Mouse (Mus musculus) naive thymus-derived CD4-positive, alpha-beta T cell, adult 2 months (primary cell): ENCODE results near the gene 6030408B16Rik.
A peak's percentile ranks its signal among the peaks of the same experiment; 100 is the strongest.

Source experiments
- DNase-seq: peaks from one replicate; pipeline ENCODE4 v3.0.0-alpha.2; 2011; ENCODE audit warnings: low read depth

Gene 6030408B16Rik

DNA sequence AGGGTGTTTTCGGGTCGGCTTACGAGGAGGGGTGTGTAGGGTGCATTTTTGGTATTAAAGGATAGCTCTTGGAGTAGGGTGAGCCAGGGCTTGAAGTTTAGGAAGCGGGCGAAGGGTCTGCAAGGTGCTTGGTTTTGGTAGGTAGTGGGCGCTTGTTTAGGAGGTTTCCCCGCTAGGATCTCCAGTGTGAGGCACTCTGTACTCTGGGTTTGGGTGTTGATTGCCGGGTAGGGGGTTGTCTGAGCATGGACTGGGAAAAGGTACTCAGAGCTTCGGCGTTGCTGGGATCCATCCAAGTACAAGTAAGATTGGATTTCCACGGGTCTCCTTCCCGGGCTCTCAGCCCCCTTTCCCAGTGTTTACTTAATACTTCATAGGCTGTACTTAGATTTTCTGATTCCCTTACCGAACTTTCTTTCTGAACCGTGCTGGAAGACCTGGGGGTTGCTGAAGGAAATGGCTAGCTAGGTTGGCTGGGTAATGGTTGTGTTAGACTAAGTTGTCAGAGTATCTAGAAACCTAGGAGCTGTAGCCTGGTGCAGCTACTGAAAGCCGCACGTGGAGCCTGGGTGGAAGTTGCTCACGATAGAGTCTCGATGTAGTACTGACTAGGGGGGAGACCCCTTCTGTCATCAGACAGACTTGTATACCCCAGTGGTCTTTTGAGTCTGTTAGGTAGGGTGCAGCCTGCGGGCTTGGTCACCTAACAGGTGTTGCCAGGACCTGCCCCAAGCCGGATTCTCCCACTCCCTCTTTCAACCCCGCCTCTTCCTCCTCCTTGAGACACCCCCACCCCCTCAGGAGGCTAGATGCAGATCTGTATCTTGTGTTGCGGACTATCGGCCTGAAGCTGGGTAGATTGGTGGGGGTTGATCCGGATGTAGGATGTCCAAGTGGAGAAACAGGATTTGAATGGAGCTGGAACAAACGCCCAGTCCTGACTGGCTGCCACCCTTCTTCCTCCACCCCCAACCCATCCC is 25.7 kb upstream of the 6030408B16Rik start:
- DNase-seq = peak; percentile 71

GRCm38 (mm10) chr15:101270101-101270820 is 22.8 kb upstream of the 6030408B16Rik start:
- DNase-seq = no peak

- DNase-seq = no peak
These were observed 21.9 kb upstream of the 6030408B16Rik start for GRCm38 (mm10) chr15:101271107-101271506.

DNA sequence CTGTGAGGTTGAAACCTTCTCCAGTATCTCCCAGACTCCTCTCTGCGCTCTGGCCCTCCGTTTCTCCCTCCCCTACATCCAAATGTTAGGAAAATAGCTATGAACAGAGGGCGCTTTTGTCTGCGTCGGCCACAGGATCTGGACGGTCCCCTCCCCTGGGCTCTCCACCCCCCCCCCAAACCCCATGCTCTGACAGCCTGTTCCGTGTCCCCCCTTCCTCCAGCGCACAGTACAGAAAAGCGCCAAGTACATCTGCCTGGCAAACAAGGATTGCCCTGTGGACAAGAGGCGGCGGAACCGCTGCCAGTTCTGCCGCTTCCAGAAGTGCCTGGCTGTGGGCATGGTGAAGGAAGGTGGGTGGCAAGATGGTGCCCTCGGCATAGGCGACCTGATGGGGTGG is 21.5 kb upstream of the 6030408B16Rik start:
- no peak for DNase-seq

DNA sequence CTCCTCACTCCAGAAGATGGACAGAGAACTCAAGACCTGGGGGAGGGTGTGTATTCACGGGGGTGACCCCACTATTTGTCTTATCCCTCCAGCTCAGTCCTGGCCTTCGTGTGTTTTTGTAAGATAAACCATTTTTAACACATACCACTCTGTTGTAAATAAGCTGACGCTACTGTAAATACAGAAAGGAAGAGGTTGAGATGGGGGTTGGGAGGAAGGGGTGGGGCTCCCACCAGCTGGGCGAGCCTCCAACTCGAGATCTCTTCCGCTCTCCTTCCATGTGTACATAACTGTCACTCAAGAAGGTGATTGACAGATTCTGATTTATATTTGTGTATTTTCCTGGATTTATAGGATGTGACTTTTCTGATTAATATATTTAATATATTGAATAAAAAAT is 18.6 kb upstream of the 6030408B16Rik start:
- peak; percentile 63 for DNase-seq

DNA sequence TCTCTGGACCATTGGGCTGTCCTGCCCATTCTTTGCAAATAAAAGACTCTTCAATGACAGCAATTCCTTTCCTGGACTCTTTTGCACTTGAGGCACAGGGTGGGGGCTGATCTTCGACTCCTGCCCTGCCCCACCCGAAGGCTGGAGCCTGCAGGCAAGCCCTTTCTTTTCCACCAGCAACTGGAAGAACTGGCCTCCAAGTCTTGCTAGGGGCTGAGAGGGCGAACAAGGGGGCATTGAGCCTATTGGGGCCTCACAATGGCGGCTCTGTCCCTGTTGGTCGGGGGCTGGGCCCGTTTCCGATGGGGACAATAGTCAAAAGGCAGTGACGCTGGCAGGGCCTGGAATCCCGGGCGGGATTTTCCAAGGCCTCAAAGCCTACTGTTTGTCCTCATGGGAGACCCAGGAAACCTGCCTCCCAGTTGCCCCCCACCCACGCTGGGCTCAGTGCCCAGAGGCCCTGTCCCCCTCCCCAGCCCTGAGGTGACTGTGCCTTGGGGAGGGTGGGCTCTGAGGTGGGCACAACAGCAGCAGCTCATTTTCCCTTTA is 15.6 kb upstream of the 6030408B16Rik start:
- no peak for DNase-seq

GRCm38 (mm10) chr15:101278589-101278988 is 14.4 kb upstream of the 6030408B16Rik start:
- no peak for DNase-seq

GRCm38 (mm10) chr15:101279430-101279999 is 13.5 kb upstream of the 6030408B16Rik start:
- DNase-seq = no peak

DNA sequence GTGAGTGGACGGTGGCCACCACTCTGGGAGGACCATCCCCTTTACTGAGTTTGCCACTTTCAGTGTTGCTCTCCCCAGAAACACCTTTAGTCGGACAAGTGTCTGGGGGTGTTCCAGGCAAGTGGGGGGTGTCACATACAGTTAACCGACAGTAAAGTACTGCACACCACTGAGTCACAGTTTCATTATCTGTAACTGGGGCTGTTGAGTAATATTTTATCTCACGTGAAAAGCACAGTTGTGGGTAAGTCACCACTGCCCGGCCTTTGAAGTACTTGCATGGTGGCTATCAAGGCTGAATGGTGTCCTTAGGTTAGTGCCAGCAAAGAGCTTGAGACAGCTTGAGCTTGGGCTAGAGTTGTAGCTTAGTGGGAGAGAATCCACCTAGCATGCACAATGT is 10.5 kb upstream of the 6030408B16Rik start:
- no peak for DNase-seq

DNA sequence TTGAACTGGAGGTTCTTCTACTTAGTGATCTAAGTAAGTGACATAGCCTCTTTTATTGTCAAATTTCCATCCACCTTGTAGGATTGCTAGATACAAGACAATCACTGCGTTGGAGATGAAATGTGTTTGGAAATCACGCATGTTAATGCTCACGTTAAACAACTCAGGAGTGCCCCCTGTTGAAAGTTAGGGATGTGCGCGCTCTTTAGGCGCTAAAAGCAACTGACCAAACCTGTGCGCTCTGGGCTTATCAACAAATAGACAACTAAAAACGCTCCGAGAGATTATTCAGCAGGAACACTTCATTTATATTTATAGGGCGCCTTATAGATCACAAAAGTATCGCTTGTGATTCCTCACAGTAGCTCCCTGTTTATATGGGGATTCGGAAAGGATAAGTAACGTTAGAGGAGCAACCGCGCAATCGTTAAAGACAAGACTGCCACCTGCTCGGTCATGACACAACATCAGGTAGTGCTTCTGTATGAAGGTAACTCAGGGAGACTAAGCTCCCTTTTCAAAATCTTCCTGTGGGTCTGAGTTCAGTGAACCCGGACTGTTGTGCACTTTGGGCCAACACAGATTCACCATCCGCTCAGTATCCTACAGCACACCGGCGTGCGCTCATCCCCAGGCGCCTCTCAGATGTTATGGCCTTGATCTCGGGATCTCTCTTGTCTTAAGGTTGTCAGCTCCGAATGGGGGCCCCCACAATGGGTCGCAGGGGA is 9.7 kb upstream of the 6030408B16Rik start:
- peak; percentile 90 for DNase-seq

- peak; percentile 99 for DNase-seq
These were observed 8.9 kb upstream of the 6030408B16Rik start, which contains the start of gene Atg101 for GRCm38 (mm10) chr15:101283911-101284750. Gene Atg101 (plus strand): TSS chr15:101284272.

DNA sequence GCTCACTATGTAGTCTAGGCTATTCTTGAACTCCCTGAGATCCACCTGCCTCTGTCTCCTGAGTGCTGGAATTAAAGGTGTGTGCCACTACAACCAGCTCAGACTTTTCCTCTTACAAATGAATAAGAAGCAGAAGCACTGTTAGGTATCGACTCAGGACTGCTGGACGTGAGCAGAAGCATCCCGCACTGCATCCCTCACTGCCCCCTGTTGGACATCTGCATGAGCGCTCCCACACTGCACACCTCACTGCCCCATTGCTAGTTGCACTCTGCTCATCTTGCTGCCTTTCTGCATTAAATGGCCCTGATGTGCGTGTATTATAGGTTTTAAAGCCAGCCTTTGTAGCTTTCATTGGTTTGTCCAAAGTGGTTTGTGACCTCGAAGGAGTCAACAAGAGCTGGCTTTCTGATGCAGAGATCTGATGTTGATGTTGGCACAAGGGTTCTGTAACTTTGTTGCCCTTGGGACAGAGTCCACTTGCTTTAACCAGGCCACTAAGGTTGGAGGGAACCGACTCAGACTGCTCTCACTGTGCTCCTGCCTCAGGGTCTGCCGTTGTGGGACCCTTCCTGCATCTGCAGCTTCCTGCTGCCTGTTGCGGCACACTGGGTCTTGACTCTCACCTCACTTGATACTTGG is 6.8 kb upstream of the 6030408B16Rik start:
- DNase-seq = peak; percentile 41

DNA sequence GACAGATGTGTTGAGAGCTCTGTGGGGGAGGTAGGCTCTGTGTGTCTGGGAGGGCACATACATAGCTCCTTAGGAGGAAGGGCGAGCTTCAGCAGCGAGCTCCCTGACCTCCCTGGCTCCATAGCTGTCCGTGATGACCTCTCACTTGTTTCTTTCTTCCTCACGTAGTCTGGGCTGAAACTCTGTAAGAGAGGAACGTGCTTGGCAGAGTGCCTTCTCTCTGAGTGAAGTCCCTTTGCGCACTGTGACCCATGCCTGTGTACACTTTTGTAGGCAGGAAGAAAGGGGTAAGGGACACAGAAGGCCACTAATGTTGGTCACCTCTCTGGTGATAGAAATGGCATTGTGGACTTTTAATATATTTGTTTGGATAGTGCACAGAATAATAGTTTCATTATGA is 5.7 kb upstream of the 6030408B16Rik start:
- DNase-seq = no peak

DNA sequence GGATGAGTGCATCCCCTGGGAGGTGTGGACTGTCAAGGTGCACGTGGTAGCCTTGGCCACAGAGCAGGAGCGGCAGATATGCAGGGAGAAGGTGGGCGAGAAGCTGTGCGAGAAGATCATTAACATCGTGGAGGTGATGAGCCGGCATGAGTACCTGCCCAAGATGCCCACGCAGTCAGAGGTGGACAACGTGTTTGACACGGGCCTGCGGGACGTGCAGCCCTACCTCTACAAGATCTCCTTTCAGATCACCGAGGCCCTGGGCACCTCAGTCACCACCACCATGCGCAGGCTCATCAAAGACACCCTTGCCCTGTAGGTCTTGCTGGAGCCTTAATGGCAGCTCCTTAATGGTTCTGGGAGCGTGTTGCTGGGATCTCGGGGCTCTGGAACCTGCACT is 2.7 kb upstream of the 6030408B16Rik start:
- DNase-seq = no peak

GRCm38 (mm10) chr15:101292012-101292411 is 1.0 kb upstream of the 6030408B16Rik start:
- DNase-seq = no peak

DNA sequence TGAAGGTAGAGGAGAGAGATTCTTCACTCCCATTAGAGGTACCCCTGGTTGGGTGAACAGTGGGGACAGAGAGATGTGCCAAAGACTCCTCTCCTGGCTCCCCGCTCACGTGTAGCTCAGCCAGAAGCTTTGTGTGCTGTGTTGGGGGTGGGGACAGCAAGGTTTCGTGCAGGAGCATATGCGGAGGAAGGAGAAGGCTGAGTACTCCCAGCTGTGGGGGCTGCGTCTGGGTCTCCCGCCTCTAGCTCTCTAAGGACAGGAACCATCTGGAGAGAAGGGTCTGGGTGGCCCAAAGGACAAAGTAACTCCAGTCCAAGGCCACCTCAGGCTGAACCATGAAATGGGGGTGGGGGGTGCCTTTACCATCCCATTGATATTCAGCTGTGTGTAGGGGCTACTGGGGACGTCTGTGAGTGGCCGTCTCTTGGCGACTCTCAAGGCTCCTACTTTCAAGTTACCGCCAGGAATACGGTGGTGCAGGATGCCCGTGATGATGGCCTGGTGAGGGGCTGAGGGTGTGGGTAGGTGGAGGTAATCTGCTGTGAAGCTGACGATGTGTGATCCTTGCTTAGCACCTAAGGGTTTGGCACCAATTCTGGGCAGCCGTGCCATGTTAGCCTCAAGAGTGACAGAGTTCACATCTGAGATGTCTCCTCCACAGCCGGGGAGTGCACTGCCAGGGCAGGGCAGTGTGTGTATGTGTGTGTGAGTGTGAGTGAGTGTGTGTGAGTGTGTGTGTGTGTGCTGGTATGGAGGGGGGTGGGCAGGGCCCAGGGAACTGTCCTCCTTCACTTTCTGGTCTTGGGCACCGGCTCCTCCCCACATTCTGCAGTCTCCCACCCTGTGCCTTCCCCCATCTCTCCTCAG is 1.2 kb downstream of the 6030408B16Rik start:
- DNase-seq = no peak

DNA sequence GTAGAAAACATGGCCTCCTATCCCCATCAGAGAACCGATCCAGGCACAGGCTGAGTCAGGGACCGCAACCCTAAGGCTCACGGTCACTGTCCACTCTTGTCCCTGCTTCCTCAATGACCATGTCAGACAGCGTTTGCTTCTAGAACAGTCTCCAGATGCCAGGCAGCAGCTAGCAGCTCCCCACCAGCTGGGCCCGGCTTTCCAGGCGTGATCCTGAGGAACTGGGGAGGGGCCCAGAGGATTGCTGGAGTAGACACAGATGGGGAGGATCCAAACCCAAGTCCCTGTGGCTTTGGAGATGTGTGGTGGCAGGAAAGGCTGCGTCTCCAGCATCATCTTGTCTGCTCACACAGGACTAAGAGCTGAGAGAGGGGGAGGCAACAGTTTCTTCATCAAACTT is 2.1 kb downstream of the 6030408B16Rik start:
- no peak for DNase-seq

DNA sequence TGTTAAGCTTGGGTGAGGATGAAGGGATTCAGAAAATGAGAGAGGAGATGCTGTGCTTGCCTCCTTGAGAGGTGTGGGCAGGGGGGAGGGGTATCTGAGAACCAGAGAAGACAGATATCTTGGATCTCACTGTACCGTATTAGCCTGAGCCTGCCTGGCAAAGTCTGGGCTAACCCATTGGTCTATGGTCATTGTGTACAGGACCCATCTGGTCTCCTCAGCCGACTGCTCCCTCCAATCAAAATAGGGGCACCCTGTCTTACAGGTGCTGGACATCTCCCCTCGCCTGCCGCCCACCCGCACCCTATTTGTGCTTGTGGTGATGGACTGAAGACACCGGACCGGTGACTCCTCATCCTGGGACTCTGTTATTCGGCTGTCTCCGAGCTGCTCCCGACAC is 2.6 kb downstream of the 6030408B16Rik start:
- DNase-seq = no peak

- no peak for DNase-seq
These were observed 3.1 kb downstream of the 6030408B16Rik start for GRCm38 (mm10) chr15:101296091-101296490.
